19 mouse cellular contexts compared by ENCODE assay signal in the genomic region with DNA sequence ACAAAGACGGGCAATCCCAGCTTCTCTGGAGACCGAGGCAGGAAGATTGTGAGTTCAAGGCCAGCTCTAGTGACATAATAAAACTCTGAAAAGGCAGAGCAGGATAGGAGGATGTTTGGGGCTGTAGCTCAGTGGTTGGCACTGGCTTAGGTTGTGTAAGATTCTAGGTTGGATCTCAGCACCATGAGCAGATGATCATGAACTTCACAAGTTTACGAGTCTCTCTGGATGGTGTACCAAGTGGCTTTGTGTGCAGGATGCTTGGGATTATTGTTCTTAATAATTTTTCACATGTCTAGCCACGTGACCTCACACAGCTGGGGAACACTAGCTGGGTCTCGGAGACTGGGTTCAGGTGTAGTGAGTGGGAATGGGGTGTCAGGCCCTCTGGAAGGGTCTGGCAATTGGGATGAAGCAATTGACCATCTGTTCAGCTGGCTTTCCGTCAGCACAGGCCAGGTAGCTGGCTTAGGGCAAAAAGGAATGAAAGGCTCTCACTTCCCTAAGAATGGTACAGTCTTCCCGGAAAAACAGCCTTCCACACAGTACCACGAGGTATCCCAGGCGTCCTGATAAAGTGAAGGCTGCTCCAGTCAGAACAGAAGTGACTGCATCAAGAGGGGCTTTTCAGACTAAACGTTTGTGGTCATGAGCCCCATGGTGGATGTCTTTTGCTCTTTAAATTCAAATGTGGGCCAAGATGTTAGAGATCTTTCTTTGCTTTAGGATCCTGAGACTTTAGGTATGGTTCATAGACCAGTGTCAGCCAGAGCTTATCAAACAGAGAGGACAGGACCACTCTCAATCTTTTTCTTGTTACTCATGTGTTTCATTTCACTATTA. TPM values are rescaled to one million over a fixed set of nuclear protein-coding genes. Genes with fewer than 3 reads are reported as not detected.
DNase-seq lines count a peak whose midpoint lies in the region; ATAC-seq and TF ChIP-seq lines count a peak whose summit lies in the region.
"Had no signal": no experiment of that assay in that cellular context is flagged by ENCODE, and none has a peak within 500 bp of the region (broad histone marks: within the 10 kb centered on the region; RNA-seq: fewer than 3 reads in every experiment).

No protein-coding gene starts in this region.

- H3K27ac ChIP-seq in heart, embryonic 13.5 days (replicated peaks), result peak overlapping the region; percentile 42
- no peak overlapping the region for H3K27ac ChIP-seq in heart, embryonic 10.5 days
- H3K27ac ChIP-seq: embryonic facial prominence, embryonic 10.5 days; hindbrain, embryonic 14.5 days; kidney, embryonic 15.5 days; limb, embryonic 13.5 days had no signal

- H3K4me2 ChIP-seq in heart, embryonic 13.5 days, result no peak overlapping the region
- peak overlapping the region; percentile 56 for H3K4me2 ChIP-seq in myocyte (ENCODE audit: low read depth)
- H3K4me2 ChIP-seq: hindbrain, embryonic 14.5 days; kidney, embryonic 15.5 days; limb, embryonic 13.5 days had no signal

- peaks cover 21% of the 10 kb centered on the region for H3K4me1 ChIP-seq in heart, embryonic 13.5 days
- peaks cover 8% of the 10 kb centered on the region; the same call in 1 of the 2 replicates for H3K4me1 ChIP-seq in heart, embryonic 10.5 days
- peaks cover 67% of the 10 kb centered on the region for H3K4me1 ChIP-seq in megakaryocyte, embryonic 14.5 days

- DNase-seq in heart, embryonic 10.5 days (ENCODE audit: low spot score), result no peak
- peak; percentile 79 for DNase-seq in cerebellum, adult 9-10 months
- DNase-seq in layer of hippocampus, adult 9-10 months (ENCODE audit: low spot score), result no peak
- DNase-seq in ovary, postnatal 36 days (ENCODE audit: low spot score), result no peak
- DNase-seq: midbrain, embryonic 14.5 days; spleen, adult 18-20 months had no signal

- no peak overlapping the region for H3K4me3 ChIP-seq in heart, embryonic 13.5 days
- H3K4me3 ChIP-seq in heart, embryonic 10.5 days, result no peak overlapping the region
- peak overlapping the region; percentile 13 for H3K4me3 ChIP-seq in megakaryocyte, embryonic 14.5 days (replicated peaks)
- H3K4me3 ChIP-seq in myocyte, result peak overlapping the region; percentile 11
- H3K4me3 ChIP-seq: embryonic facial prominence, embryonic 10.5 days; kidney, embryonic 15.5 days; limb, embryonic 13.5 days had no signal

- H3K9ac ChIP-seq in heart, embryonic 13.5 days, result no peak overlapping the region
- H3K9ac ChIP-seq: hindbrain, embryonic 14.5 days; kidney, embryonic 15.5 days; limb, embryonic 13.5 days had no signal

- H3K79me2 ChIP-seq in myocyte (ENCODE audit: control insufficient read depth, insufficient read depth), result peaks cover 42% of the 10 kb centered on the region

- ATAC-seq in heart, embryonic 13.5 days (ENCODE audit: extremely low read depth, insufficient number of reproducible peaks, low FRiP score, low TSS enrichment), result no peak
- no peak for ATAC-seq in megakaryocyte, adult 5-6 weeks (ENCODE audit: poor library complexity, severe bottlenecking)

- H3K36me3 ChIP-seq in heart, embryonic 13.5 days, result peaks cover 52% of the 10 kb centered on the region
- H3K36me3 ChIP-seq in heart, embryonic 10.5 days, result peaks cover 49% of the 10 kb centered on the region
- peaks cover 76% of the 10 kb centered on the region for H3K36me3 ChIP-seq in megakaryocyte, embryonic 14.5 days (replicated peaks; ENCODE audit: low read length)
- H3K36me3 ChIP-seq in myocyte (ENCODE audit: control insufficient read depth, insufficient read depth), result peaks cover 42% of the 10 kb centered on the region

- no peak overlapping the region for H3ac ChIP-seq in myocyte (ENCODE audit: control insufficient read depth, insufficient read length)

- H3K9me3 ChIP-seq in heart, embryonic 13.5 days, result no peaks in the 10 kb centered on the region
- H3K9me3 ChIP-seq in heart, embryonic 10.5 days, result no peaks in the 10 kb centered on the region
- no peaks in the 10 kb centered on the region for H3K9me3 ChIP-seq in megakaryocyte, embryonic 14.5 days
- H3K9me3 ChIP-seq: embryonic facial prominence, embryonic 10.5 days; kidney, embryonic 15.5 days; limb, embryonic 13.5 days had no signal

- H3K27me3 ChIP-seq in heart, embryonic 13.5 days (replicated peaks), result no peaks in the 10 kb centered on the region
- no peaks in the 10 kb centered on the region for H3K27me3 ChIP-seq in heart, embryonic 10.5 days (ENCODE audit: insufficient read depth, poor library complexity, severe bottlenecking)
- no peaks in the 10 kb centered on the region for H3K27me3 ChIP-seq in megakaryocyte, embryonic 14.5 days (replicated peaks)
- no peaks in the 10 kb centered on the region for H3K27me3 ChIP-seq in myocyte (ENCODE audit: control insufficient read depth, insufficient read depth, insufficient read length)
- H3K27me3 ChIP-seq: kidney, embryonic 15.5 days; limb, embryonic 13.5 days had no signal

- no peak for TF ChIP-seq POLR2A in myocyte (IDR thresholded peaks at IDR 0.05; ENCODE audit: insufficient read length, low read depth)

- 79% methylated on average over 10 of the region's 10 CpGs for WGBS in heart, embryonic 13.5 days
- 78% methylated on average over 10 of the region's 10 CpGs for WGBS in heart, embryonic 10.5 days

TF ChIP-seq in myocyte, 11 proteins besides CTCF, POLR2A, EP300 and RAD21:
- TF ChIP-seq MAX (IDR thresholded peaks at IDR 0.05; ENCODE audit: low read depth) (no peak), TCF12 (IDR thresholded peaks at IDR 0.05; ENCODE audit: insufficient read depth, poor library complexity, severe bottlenecking) (no peak), REST (IDR thresholded peaks at IDR 0.05; ENCODE audit: insufficient read depth, insufficient read length) (no peak), USF1 (IDR thresholded peaks at IDR 0.05; ENCODE audit: low read depth) (no peak), CEBPB (IDR thresholded peaks at IDR 0.05; ENCODE audit: insufficient read depth, poor library complexity, severe bottlenecking) (no peak), MYOD1 (IDR thresholded peaks at IDR 0.05; ENCODE audit: control insufficient read depth in 1 of 3, insufficient read length in 2 of 3, low read depth in 2 of 3) (no peak), SRF (IDR thresholded peaks at IDR 0.05; ENCODE audit: control insufficient read depth, insufficient read length, low read depth) (no peak), POLR2AphosphoS2 (IDR thresholded peaks at IDR 0.05; ENCODE audit: insufficient read length, low read depth) (no peak), TCF3 (IDR thresholded peaks at IDR 0.05; ENCODE audit: insufficient read length, low read depth) (no peak), E2F4 (IDR thresholded peaks at IDR 0.05; ENCODE audit: insufficient read depth) (no peak)

RNA-seq across cellular contexts. Expression of a gene that starts 16.7 kb away (rescaled TPM):
- polyA plus RNA-seq in heart, embryonic 13.5 days (2015; fragmentation: Nextera tagmentation; extraction: Ambion mirVana), result 29.2 and 40.0 TPM in 2 replicates
- 31.5 and 31.6 TPM in 2 replicates for polyA plus RNA-seq in heart, embryonic 10.5 days (2016; fragmentation: Nextera tagmentation; extraction: Ambion mirVana)
- 3.4 and 5.3 TPM in 2 replicates for polyA plus RNA-seq in megakaryocyte, embryonic 14.5 days (2012; ENCODE audit: insufficient read depth, low replicate concordance)
- 68.7 and 72.3 TPM in 2 replicates for total RNA-seq in megakaryocyte, adult 5-6 weeks (2015)
- total RNA-seq in megakaryocyte, adult 5-6 weeks (2017), result 117 and 130 TPM in 2 replicates
- 19.7 TPM for polyA plus RNA-seq in myocyte (2012; fragmentation: generic; extraction: Trizol)

RNA-seq across cellular contexts. Expression of a gene that starts 32.2 kb away (rescaled TPM):
- polyA plus RNA-seq in heart, embryonic 13.5 days (2015; fragmentation: Nextera tagmentation; extraction: Ambion mirVana), result not detected in 2 replicates
- not detected in 2 replicates for polyA plus RNA-seq in heart, embryonic 10.5 days (2016; fragmentation: Nextera tagmentation; extraction: Ambion mirVana)
- polyA plus RNA-seq in megakaryocyte, embryonic 14.5 days (2012; ENCODE audit: insufficient read depth, low replicate concordance), result not detected in 2 replicates
- 0.14 TPM in 1 of 2 replicates, not detected in the other for total RNA-seq in megakaryocyte, adult 5-6 weeks (2015)
- total RNA-seq in megakaryocyte, adult 5-6 weeks (2017), result not detected in 2 replicates
- 0.07 TPM for polyA plus RNA-seq in myocyte (2012; fragmentation: generic; extraction: Trizol)
- total RNA-seq: heart, adult 8-10 months; layer of hippocampus, postnatal 14 days had no signal
- polyA plus RNA-seq: activated CD4-positive, CD25-positive, alpha-beta regulatory T cell, adult 4 months; brain, embryonic 14.5 days; embryonic facial prominence, embryonic 10.5 days; hindbrain, embryonic 14.5 days; kidney, embryonic 15.5 days; limb, embryonic 13.5 days; midbrain, embryonic 14.5 days; neural tube, embryonic 11.5 days had no signal

Comparison
In these comparisons a context has a peak if more than half of its experiments do, and no peak if none do; other contexts are left out.
1. H3K4me3 ChIP-seq: peak in megakaryocyte, embryonic 14.5 days (single experiment) and myocyte (single experiment); none in heart, embryonic 13.5 days (single experiment) and heart, embryonic 10.5 days (single experiment).